Mouse (Mus musculus) forebrain, embryonic 11.5 days (tissue): ENCODE measurements around the gene Neurl1b. TPM values are rescaled to one million over a fixed set of nuclear protein-coding genes. Genes with fewer than 3 reads are reported as not detected.

Experiments
- ATAC-seq: fragments of 200-750 bp; cut with Nextera tagmentation; replicated peaks from 2 replicates; pipeline ENCODE4 v1.8.0; 2017; ENCODE audit warnings: moderate TSS enrichment; ENCODE audit not compliant: low FRiP score
- DNase-seq: peaks from one replicate; pipeline ENCODE4 v3.0.0-alpha.2; 2017; ENCODE audit warnings: low spot score
- H3K27ac ChIP-seq: fragments of 300-500 bp; sonication (generic); 2 replicates; pipeline ENCODE4 v1.5.1; 2014; ENCODE audit warnings: low read depth, low read length
- H3K27me3 ChIP-seq: fragments of 300-500 bp; sonication (generic); 2 replicates; pipeline ENCODE4 v1.6.1; 2014; ENCODE audit warnings: mild to moderate bottlenecking, low read length, mixed read lengths; ENCODE audit not compliant: control insufficient read depth, insufficient read depth
- H3K36me3 ChIP-seq: fragments of 300-500 bp; sonication (generic); 2 replicates; pipeline ENCODE4 v1.6.1; 2014; ENCODE audit warnings: mild to moderate bottlenecking, low read length, moderate library complexity, mixed read lengths; ENCODE audit not compliant: control insufficient read depth, insufficient read depth
- H3K4me1 ChIP-seq: fragments of 300-500 bp; sonication (generic); replicated peaks from 2 replicates; pipeline ENCODE4 v1.6.1; 2014; ENCODE audit warnings: low read length, mixed read lengths; ENCODE audit not compliant: control insufficient read depth, insufficient read depth
- H3K4me2 ChIP-seq: fragments of 300-500 bp; sonication (generic); 2 replicates; pipeline ENCODE4 v1.6.1; 2014; ENCODE audit warnings: low read depth, mild to moderate bottlenecking, low read length, moderate library complexity, mixed read lengths; ENCODE audit not compliant: severe bottlenecking
- H3K4me3 ChIP-seq: fragments of 300-500 bp; sonication (generic); 2 replicates; pipeline ENCODE4 v1.5.1; 2014; ENCODE audit warnings: low read depth, low read length
- H3K9ac ChIP-seq: fragments of 300-500 bp; sonication (generic); 2 replicates; pipeline ENCODE4 v1.6.1; 2014; ENCODE audit warnings: low read length
- H3K9me3 ChIP-seq: fragments of 300-500 bp; sonication (generic); 2 replicates; pipeline ENCODE4 v1.6.1; 2016; ENCODE audit warnings: low read length, mixed read lengths; ENCODE audit not compliant: control insufficient read depth
- WGBS: fragments of 180-500 bp; shearing (Covaris S2); extraction: QIAGEN DNeasy Blood & Tissue Kit; methylation state at CpG from one replicate; pipeline ENCODE4 v1.1.7; 2014; 5-methylcytosine and 5-hydroxymethylcytosine counted together
- polyA plus RNA-seq: library from polyadenylated mRNA; unstranded; fragments of >200 nt; fragmentation: Nextera tagmentation; extraction: Ambion mirVana; gene quantifications from 2 replicates; pipeline ENCODE4 v1.2.1, GENCODE M21; 2014

The Neurl1b gene
- polyA plus RNA-seq, 1 experiment from 2014 or later = 0.45 TPM

- no peak overlapping the region for H3K4me3 ChIP-seq
- no peak overlapping the region for H3K27ac ChIP-seq
- 74% methylated on average over 3 of the region's 3 CpGs for WGBS
- ATAC-seq (no peak), DNase-seq (no peak)
- H3K4me1 ChIP-seq = no peaks in the 10 kb centered on the region
- no peaks in the 10 kb centered on the region for H3K9me3 ChIP-seq
- no peaks in the 10 kb centered on the region for H3K27me3 ChIP-seq
- H3K36me3 ChIP-seq = no peaks in the 10 kb centered on the region
- no peak overlapping the region for H3K4me2 ChIP-seq
- H3K9ac ChIP-seq = no peak overlapping the region
These were observed 26.5 kb upstream of the Neurl1b start for GRCm38 (mm10) chr17:26388106-26388505.

DNA sequence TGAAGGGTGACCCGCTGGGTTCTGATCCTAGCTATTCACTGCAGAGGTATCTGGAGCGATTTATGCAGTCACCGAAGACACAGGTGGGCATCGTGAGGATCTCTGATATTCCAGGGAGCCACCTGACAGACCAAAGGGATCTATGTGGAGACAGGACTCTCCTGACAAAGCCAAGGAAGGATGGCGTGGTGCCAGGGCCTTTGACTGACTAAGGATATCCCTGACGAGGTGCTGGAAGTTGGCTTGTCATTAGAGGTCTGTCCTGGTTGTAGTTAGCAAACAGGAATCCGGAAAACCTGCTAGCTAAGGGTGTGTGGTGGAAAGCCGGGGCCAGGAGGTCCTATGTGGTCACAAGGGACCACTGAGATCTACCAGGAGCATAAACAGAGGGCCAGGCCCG, 25.4 kb upstream of the Neurl1b start:
- Histone ChIP-seq H3K27ac (no peak overlapping the region), H3K4me3 (no peak overlapping the region), H3K27me3 (no peaks in the 10 kb centered on the region), H3K36me3 (no peaks in the 10 kb centered on the region), H3K4me2 (no peak overlapping the region), H3K9me3 (no peaks in the 10 kb centered on the region), H3K4me1 (no peaks in the 10 kb centered on the region), H3K9ac (no peak overlapping the region)
- 84% methylated on average over 9 of the region's 9 CpGs for WGBS
- ATAC-seq (no peak), DNase-seq (no peak)

DNA sequence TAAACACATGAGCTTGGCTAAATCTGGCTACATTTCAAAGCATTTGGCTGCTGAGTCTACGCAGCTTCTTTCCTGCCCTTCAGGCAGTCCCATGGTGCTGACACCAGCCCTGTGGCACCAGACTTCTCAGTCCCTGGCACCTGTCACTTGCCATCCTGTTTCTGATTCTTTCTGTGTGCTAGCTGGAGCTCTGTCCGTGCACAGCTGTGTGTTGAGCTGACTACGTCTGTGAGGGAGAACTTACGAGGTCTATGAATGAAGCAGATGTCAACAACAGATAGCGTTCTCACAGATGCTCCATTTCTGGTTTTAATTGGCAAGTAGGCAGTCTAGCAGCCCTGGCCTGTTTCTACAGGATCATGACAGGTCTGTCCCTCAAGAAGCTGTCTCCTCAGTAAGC, 24.0 kb upstream of the Neurl1b start:
- no peak for ATAC-seq
- Histone ChIP-seq H3K27me3 (no peaks in the 10 kb centered on the region), H3K9me3 (no peaks in the 10 kb centered on the region), H3K9ac (no peak overlapping the region), H3K4me1 (no peaks in the 10 kb centered on the region), H3K36me3 (no peaks in the 10 kb centered on the region), H3K27ac (no peak overlapping the region), H3K4me2 (no peak overlapping the region), H3K4me3 (no peak overlapping the region)
- DNase-seq = no peak
- WGBS = 84% methylated on average over 5 of the region's 5 CpGs

DNA sequence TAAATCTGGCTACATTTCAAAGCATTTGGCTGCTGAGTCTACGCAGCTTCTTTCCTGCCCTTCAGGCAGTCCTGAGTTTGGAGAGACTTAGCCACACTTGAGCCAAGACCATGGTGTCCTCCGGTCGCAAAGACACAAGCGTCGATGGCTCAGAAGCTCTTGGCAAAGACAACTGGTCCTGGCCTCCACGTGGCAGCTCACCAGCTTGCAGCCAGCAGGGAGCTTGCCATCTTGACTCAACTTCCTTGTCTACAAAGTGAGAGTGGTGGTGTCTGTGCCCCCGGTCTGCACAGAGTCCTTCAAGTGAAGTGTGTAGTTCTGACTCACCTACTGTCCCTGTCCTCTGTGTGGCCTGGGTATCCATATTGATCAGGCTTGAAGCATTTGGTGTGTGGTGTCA, 22.3 kb upstream of the Neurl1b start:
- no peak for DNase-seq
- Histone ChIP-seq H3K36me3 (no peaks in the 10 kb centered on the region), H3K27me3 (no peaks in the 10 kb centered on the region), H3K9me3 (no peaks in the 10 kb centered on the region), H3K9ac (no peak overlapping the region), H3K4me2 (no peak overlapping the region), H3K4me3 (no peak overlapping the region), H3K27ac (no peak overlapping the region), H3K4me1 (no peaks in the 10 kb centered on the region)
- WGBS = 87% methylated on average over 7 of the region's 7 CpGs
- ATAC-seq = no peak

DNA sequence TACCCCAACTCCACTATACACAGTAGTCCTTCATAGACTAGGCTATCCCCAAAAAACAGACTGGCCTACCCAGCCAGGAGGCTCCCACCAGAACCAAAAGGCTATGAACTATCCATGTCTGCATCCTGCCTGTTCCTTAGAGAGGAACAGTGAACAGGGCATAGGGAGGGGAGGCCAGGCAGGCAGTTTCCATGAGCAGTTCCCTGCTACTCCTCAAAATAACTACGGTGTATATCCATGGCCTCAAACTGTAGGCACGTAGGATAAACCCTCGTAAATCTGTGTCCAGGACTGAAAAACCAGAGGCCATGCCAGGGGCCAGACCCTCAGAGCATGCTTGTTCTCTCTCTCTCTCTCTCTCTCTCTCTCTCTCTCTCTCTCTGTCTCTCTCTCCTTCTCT, 17.9 kb upstream of the Neurl1b start:
- Histone ChIP-seq H3K27me3 (no peaks in the 10 kb centered on the region), H3K4me2 (no peak overlapping the region), H3K9me3 (no peaks in the 10 kb centered on the region), H3K4me3 (no peak overlapping the region), H3K27ac (no peak overlapping the region), H3K4me1 (no peaks in the 10 kb centered on the region), H3K36me3 (no peaks in the 10 kb centered on the region), H3K9ac (no peak overlapping the region)
- WGBS = 87% methylated on average over 3 of the region's 3 CpGs
- DNase-seq = no peak
- no peak for ATAC-seq

DNA sequence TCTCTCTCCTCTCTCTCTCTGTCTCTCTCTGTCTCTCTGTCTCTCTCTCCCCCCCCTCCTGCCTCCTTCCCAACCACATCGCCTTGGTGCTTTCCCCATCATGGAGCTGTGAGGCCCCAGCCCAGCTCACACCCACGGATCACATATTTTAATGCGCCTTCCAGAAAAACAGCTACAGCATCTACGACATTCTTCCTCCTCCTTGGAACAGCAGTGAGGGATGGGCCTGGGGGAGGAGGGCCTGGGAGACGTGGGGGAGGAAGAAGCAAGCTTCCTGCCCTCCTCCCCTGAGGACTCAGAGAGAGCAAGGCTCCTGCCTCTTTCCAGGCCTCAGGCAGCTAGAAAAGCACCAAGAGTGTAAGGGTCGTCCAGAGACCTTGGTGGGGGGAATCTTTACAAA, 17.3 kb upstream of the Neurl1b start:
- Histone ChIP-seq H3K27me3 (no peaks in the 10 kb centered on the region), H3K4me1 (no peaks in the 10 kb centered on the region), H3K4me3 (no peak overlapping the region), H3K9me3 (no peaks in the 10 kb centered on the region), H3K36me3 (no peaks in the 10 kb centered on the region), H3K9ac (no peak overlapping the region), H3K4me2 (no peak overlapping the region), H3K27ac (no peak overlapping the region)
- 69% methylated on average over 6 of the region's 6 CpGs for WGBS
- ATAC-seq (no peak), DNase-seq (no peak)

- WGBS = 83% methylated on average over 10 of the region's 10 CpGs
- H3K4me3 ChIP-seq = no peak overlapping the region
- no peaks in the 10 kb centered on the region for H3K36me3 ChIP-seq
- no peak for ATAC-seq
- H3K9ac ChIP-seq = no peak overlapping the region
- no peak for DNase-seq
- no peaks in the 10 kb centered on the region for H3K9me3 ChIP-seq
- no peaks in the 10 kb centered on the region for H3K27me3 ChIP-seq
- H3K27ac ChIP-seq = no peak overlapping the region
- H3K4me1 ChIP-seq = no peaks in the 10 kb centered on the region
- no peak overlapping the region for H3K4me2 ChIP-seq
These were observed 9.1 kb upstream of the Neurl1b start for GRCm38 (mm10) chr17:26405340-26406100.

DNA sequence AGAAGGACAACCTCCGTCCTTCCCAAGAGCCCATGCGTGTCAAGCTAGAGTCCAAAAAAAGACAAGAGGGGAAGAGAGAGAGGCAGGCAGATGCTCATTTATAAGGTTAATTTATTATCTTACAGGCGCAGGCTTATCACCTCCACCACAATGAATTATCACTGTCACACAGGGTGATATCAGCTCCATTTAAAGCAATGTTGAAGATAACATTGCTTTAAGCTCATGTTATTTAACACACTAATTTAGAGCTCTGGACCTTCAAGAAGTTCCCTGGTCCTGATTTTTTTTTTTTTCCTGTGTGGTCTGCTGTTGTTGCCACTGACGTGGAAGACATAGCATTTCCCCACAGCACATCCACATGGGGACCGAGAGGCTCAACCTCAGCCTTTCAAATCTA, 1.7 kb upstream of the Neurl1b start:
- DNase-seq (no peak), ATAC-seq (no peak)
- no peak overlapping the region for H3K4me2 ChIP-seq
- no peak overlapping the region for H3K4me3 ChIP-seq
- H3K27ac ChIP-seq = no peak overlapping the region
- 90% methylated on average over 5 of the region's 5 CpGs for WGBS
- peaks cover 18% of the 10 kb centered on the region for H3K27me3 ChIP-seq
- H3K9ac ChIP-seq = no peak overlapping the region
- peaks cover 3% of the 10 kb centered on the region; the same call in 1 of the 2 replicates for H3K4me1 ChIP-seq
- H3K9me3 ChIP-seq = no peaks in the 10 kb centered on the region
- no peaks in the 10 kb centered on the region for H3K36me3 ChIP-seq

GRCm38 (mm10) chr17:26414184-26414522, 476 bp upstream of the Neurl1b start:
- H3K27ac ChIP-seq = no peak overlapping the region

More at GRCm38 (mm10) chr17:26414184-26414522, 476 bp upstream of the Neurl1b start:
- H3K27me3 ChIP-seq = peaks cover 18% of the 10 kb centered on the region
- no peaks in the 10 kb centered on the region for H3K9me3 ChIP-seq
- peak overlapping the region; percentile 99 for H3K4me2 ChIP-seq
- H3K36me3 ChIP-seq = no peaks in the 10 kb centered on the region
- peak overlapping the region; percentile 70 for H3K4me3 ChIP-seq
- DNase-seq = no peak
- no peak overlapping the region; the same call in 1 of the 2 replicates for H3K9ac ChIP-seq
- peaks cover 3% of the 10 kb centered on the region; the same call in 1 of the 2 replicates for H3K4me1 ChIP-seq
- 25% methylated on average over 5 of the region's 5 CpGs for WGBS
- ATAC-seq = no peak
